Mouse (Mus musculus) midbrain, postnatal 0 days (tissue): ENCODE measurements around the gene Cyp1a1. TPM values are rescaled to one million over a fixed set of nuclear protein-coding genes. Genes with fewer than 3 reads are reported as not detected.
"Not testable (repeated sequence)": the region's sequence is repeated elsewhere in the genome, so short reads cannot be mapped to it uniquely, and the experiment has no call there.

ENCODE experiments used
- ATAC-seq: fragments of 200-750 bp; cut with Nextera tagmentation; 2 replicates; pipeline ENCODE4 v1.8.0; 2017; ENCODE audit warnings: moderate number of reproducible peaks, mild to moderate bottlenecking, moderate TSS enrichment, moderate library complexity; ENCODE audit not compliant: low FRiP score
- DNase-seq: peaks from one replicate; pipeline ENCODE4 v3.0.0-alpha.2; 2015; ENCODE audit warnings: low spot score
- H3K27ac ChIP-seq: fragments of 300-500 bp; sonication (generic); 2 replicates; pipeline ENCODE4 v1.5.1; 2014; ENCODE audit warnings: low read depth, mild to moderate bottlenecking, low read length, mixed read lengths
- H3K27me3 ChIP-seq: fragments of 300-500 bp; sonication (generic); 2 replicates; pipeline ENCODE4 v1.6.1; 2014; ENCODE audit warnings: low read length, control low read depth, mixed read lengths; ENCODE audit not compliant: insufficient read depth
- H3K36me3 ChIP-seq: fragments of 300-500 bp; sonication (generic); 2 replicates; pipeline ENCODE4 v1.6.1; 2014; ENCODE audit warnings: low read length, control low read depth, mixed read lengths; ENCODE audit not compliant: insufficient read depth
- H3K4me1 ChIP-seq: fragments of 300-500 bp; sonication (generic); 2 replicates; pipeline ENCODE4 v1.6.1; 2014; ENCODE audit warnings: mild to moderate bottlenecking, control low read depth, antibody characterized with exemption, low read length, mixed read lengths; ENCODE audit not compliant: insufficient read depth
- H3K4me2 ChIP-seq: fragments of 300-500 bp; sonication (generic); 2 replicates; pipeline ENCODE4 v1.6.1; 2014; ENCODE audit warnings: low read depth, mild to moderate bottlenecking, low read length, mixed read lengths; ENCODE audit not compliant: poor library complexity, severe bottlenecking
- H3K4me3 ChIP-seq: fragments of 300-500 bp; sonication (generic); 2 replicates; pipeline ENCODE4 v1.5.1; 2014; ENCODE audit warnings: low read depth, mild to moderate bottlenecking, low read length, moderate library complexity
- H3K9ac ChIP-seq: fragments of 300-500 bp; sonication (generic); replicated peaks from 2 replicates; pipeline ENCODE4 v1.6.1; 2014; ENCODE audit warnings: mild to moderate bottlenecking, low read length, moderate library complexity, mixed read lengths; ENCODE audit not compliant: poor library complexity, severe bottlenecking
- H3K9me3 ChIP-seq: fragments of 300-500 bp; sonication (generic); 2 replicates; pipeline ENCODE4 v1.6.1; 2016; ENCODE audit warnings: low read length, control low read depth
- CTCF ChIP-seq: IDR thresholded peaks from 2 replicates; pipeline ENCODE4 v1.5.1; 2016; ENCODE audit warnings: antibody characterized with exemption, mild to moderate bottlenecking
- WGBS: fragments of 180-500 bp; shearing (Covaris S2); extraction: QIAGEN DNeasy Blood & Tissue Kit; methylation state at CpG from one replicate; pipeline ENCODE4 v1.1.7; 2014; 5-methylcytosine and 5-hydroxymethylcytosine counted together
- polyA plus RNA-seq: library from polyadenylated mRNA; unstranded; fragments of >200 nt; fragmentation: Nextera tagmentation; extraction: Ambion mirVana; gene quantifications from 2 replicates; pipeline ENCODE4 v1.2.1, GENCODE M21; 2015
- total RNA-seq: library from RNA; depleted of rRNA; stranded (reverse); fragments of >200 nt; gene quantifications from 2 replicates; pipeline ENCODE4 v1.2.3, GENCODE M21; 2014

Cyp1a1 gene
- total and polyA plus RNA-seq, 2 experiments from 2014 or later, result 0.09 TPM; not detected in 1

DNA sequence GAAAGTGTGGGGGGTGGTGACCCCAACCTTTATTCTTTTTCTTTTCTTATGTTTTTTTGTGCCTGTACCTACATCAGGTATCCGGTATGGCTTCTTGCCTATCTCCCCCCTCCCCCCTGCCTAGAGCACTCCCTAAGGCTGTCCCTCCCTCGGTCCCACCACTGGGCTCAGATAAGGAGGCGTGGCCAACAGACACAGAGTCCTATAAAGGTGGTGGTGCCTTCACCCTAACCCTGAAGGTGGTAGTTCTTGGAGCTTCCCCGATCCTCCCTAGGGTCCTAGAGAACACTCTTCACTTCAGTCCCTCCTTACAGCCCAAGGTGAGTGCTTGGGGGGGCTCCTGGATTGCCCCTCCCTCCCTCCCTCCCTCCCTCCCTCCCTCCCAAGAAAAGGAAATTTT, 9.7 kb downstream of the Cyp1a1 start:
- 20% methylated on average over 4 of the region's 4 CpGs for WGBS
- no peak for TF ChIP-seq CTCF
- Histone ChIP-seq H3K9ac (no peak overlapping the region), H3K27ac (no peak overlapping the region), H3K4me2 (no peak overlapping the region), H3K4me3 (0 out of 2 replicates have a peak overlapping the region, but pooled peaks have one; percentile 50), H3K36me3 (no peaks in the 10 kb centered on the region), H3K4me1 (0 out of 2 replicates have a peak, but pooled peaks cover 6% of the 10 kb centered on the region), H3K9me3 (no peaks in the 10 kb centered on the region), H3K27me3 (peaks cover 5% of the 10 kb centered on the region; the same call in 1 of the 2 replicates)
- ATAC-seq (no peak), DNase-seq (no peak)

DNA sequence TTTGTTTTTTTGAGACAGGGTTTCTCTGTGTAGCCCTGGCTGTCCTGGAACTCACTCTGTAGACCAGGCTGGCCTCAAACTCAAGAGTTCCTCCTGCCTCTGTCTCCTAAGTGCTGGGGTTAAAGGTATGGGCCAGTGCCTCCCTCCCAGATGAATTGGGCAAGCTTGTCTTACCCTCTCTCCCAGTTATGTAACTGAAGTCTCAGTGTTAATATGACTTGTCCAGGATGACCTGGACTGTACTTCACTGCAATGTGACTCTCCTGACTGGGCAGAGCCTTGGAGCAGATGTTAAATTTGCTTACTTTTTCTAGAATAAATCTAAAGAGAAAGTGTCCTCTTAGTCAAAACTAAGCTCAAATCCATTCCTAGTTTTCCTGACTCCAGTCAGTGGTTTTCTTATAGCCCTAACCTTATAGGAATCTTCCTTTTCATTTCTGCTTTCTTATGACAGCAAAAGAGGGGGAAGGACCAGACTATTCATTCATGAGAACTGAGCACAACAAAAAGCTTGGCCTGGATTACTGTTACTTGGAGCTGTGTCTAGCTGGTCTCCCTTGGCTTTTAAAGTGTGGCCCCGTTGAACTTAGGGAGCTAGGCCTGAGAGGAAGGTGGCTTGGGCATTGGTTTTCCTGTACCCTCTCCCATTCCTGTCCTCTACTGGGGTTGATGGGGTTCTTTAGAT, 10.9 kb downstream of the Cyp1a1 start:
- no peaks in the 10 kb centered on the region for H3K36me3 ChIP-seq
- no peak overlapping the region for H3K4me2 ChIP-seq
- H3K27me3 ChIP-seq, result peaks cover 5% of the 10 kb centered on the region; the same call in 1 of the 2 replicates
- no peak for TF ChIP-seq CTCF
- 81% methylated on average over 1 of the region's 1 CpGs for WGBS
- DNase-seq (peak; percentile 62), ATAC-seq (no peak)
- H3K9me3 ChIP-seq, result no peaks in the 10 kb centered on the region
- H3K4me1 ChIP-seq, result 0 out of 2 replicates have a peak, but pooled peaks cover 6% of the 10 kb centered on the region
- no peak overlapping the region for H3K27ac ChIP-seq
- no peak overlapping the region for H3K4me3 ChIP-seq
- no peak overlapping the region for H3K9ac ChIP-seq

DNA sequence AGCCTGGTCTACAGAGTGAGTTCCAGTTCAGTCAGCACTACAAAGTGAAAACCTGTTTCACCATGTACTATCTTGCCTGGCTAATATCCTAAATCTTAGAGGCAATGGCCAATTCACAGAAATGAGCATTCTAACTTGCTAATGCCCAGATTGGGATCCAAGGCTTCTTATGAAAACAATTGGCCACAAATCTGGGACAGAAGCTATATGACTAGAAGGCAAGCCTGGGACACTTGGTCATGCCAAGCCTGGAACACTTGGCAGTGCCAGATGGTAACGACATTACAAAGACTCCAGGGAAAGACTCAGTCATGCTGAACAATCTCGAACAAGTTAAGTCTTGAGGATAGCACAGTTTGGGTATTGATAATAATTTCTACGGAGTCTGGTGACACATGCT, 18.8 kb downstream of the Cyp1a1 start:
- no peaks in the 10 kb centered on the region for H3K9me3 ChIP-seq
- H3K27me3 ChIP-seq, result no peaks in the 10 kb centered on the region
- no peak overlapping the region for H3K27ac ChIP-seq
- no peak for TF ChIP-seq CTCF
- H3K4me2 ChIP-seq, result no peak overlapping the region
- no peak overlapping the region for H3K4me3 ChIP-seq
- WGBS, result 90% methylated on average over 3 of the region's 3 CpGs
- no peak overlapping the region for H3K9ac ChIP-seq
- no peaks in the 10 kb centered on the region for H3K4me1 ChIP-seq
- H3K36me3 ChIP-seq, result no peaks in the 10 kb centered on the region
- no peak for DNase-seq
- no peak for ATAC-seq

DNA sequence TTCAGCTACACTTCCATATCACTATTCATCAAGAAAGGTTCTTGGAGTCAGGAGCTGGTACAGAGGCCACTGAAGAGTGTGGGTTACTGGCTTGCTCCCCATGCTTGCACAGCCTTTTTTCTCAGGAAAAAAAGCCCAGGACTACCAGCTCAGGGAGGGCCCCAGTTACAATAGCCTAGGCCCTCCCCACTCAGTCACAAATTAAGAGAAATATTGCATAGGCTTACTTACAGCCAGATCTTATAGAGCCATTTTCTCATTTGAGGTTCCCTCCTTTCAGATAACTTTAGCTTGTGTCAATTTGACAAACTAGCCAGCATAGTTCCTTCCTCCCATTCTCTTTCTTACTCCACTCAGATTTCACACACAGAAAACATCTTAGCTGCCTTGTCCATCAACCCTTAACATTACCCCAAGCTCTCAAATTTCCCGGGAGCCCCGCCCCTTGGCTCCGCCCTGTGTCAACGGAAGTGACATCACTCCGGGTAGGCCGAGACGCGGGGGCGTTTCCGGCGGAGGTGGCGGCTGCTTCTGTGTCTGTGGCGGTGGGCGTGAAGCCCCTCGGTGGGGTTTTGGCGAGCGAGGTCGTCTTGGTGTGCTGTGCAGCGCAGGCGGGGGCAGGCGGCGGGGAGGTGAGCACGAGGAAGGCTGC, 20.5 kb downstream of the Cyp1a1 start, which contains the start of gene Edc3:
TSS of gene Edc3 (plus strand) at position 473 of the 652 bp plus-strand sequence.
- H3K27me3 ChIP-seq, result no peaks in the 10 kb centered on the region
- peak within 1 kb of the TSS; percentile 71 for H3K4me2 ChIP-seq
- DNase-seq (peak; percentile 89), ATAC-seq (peak; percentile 93)
- TF ChIP-seq CTCF, result no peak
- under 1% methylated on average over 23 of the region's 23 CpGs for WGBS
- H3K4me3 ChIP-seq, result peak within 1 kb of the TSS; percentile 81
- H3K4me1 ChIP-seq, result no peaks in the 10 kb centered on the region
- peak within 1 kb of the TSS; percentile 95 for H3K9ac ChIP-seq
- H3K36me3 ChIP-seq, result no peaks in the 10 kb centered on the region
- no peaks in the 10 kb centered on the region for H3K9me3 ChIP-seq
- peak within 1 kb of the TSS; percentile 81 for H3K27ac ChIP-seq

DNA sequence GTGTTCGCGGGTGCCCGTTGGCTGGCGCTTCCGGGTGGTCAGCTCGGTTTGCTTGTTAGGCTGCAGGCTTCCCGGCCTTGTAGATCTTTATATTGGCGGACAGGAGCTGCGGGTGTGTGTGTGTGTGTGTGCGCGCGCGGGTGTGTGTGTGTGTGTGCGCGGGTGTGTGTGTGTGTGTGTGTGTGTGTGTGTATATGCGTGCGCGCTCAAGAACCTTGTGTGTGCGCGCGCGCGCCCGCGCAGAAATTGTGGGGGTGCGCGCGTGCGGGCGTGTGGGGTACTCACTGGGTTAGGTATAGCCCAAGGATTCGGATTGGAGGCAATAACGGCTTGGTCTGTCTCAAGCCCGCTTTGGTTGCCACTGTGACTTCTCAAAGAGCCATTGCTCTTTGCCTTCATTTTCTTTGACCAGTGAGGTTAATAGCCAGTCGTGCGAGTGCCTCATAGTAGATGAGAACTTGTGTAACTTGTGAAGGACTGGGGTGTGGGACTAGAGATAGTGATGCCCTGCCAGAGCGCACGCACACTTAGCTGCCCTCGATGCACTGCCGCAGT, 21.1 kb downstream of the Cyp1a1 start:
- Histone ChIP-seq H3K4me3 (peak overlapping the region; percentile 81), H3K4me2 (peak overlapping the region; percentile 71), H3K27ac (peak overlapping the region; percentile 81), H3K9ac (peak overlapping the region; percentile 95), H3K4me1 (no peaks in the 10 kb centered on the region), H3K9me3 (no peaks in the 10 kb centered on the region), H3K36me3 (no peaks in the 10 kb centered on the region), H3K27me3 (no peaks in the 10 kb centered on the region)
- WGBS, result 6% methylated on average over 34 of the region's 39 CpGs
- TF ChIP-seq CTCF, result no peak
- peak; percentile 71 for ATAC-seq
- DNase-seq, result peak; percentile 54

DNA sequence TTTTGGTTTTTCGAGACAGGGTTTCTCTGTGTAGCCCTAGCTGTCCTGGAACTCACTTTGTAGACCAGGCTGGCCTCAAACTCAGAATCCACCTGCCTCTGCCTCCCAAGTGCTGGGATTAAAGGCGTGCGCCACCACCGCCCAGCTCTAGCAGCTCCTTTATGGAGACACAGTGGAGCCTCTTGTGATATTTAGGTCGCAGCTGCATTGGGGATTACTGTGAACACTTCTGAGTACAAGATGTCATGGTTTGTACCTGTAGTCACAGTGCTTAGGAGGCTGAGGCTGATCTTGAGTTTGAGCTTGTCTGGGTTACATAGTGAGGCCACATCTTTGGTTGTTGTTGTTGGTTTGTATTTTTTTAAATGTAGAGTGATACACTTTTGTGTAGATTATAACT, 22.5 kb downstream of the Cyp1a1 start:
- H3K9me3 ChIP-seq, H3K27ac ChIP-seq, H3K4me2 ChIP-seq, H3K4me1 ChIP-seq, H3K27me3 ChIP-seq, DNase-seq, H3K9ac ChIP-seq, H3K4me3 ChIP-seq, H3K36me3 ChIP-seq, ATAC-seq: not testable (repeated sequence)
- 95% methylated on average over 4 of the region's 5 CpGs for WGBS
